ENCODE assay signal across 8 mouse cellular contexts in genomic region chr1:191493476-191494302, GRCm38 (mm10).
DNase-seq lines count a peak whose midpoint lies in the region; ATAC-seq lines count a peak whose summit lies in the region.

No protein-coding gene starts in this region.

- no peaks in the 10 kb centered on the region for H3K9me3 ChIP-seq in embryonic facial prominence, embryonic 14.5 days (ENCODE audit: control insufficient read depth, low read length)
- no peaks in the 10 kb centered on the region for H3K9me3 ChIP-seq in embryonic facial prominence, embryonic 10.5 days
- no peaks in the 10 kb centered on the region for H3K9me3 ChIP-seq in lung, embryonic 15.5 days
- no peaks in the 10 kb centered on the region for H3K9me3 ChIP-seq in intestine, embryonic 15.5 days

- H3K9ac ChIP-seq in embryonic facial prominence, embryonic 14.5 days (ENCODE audit: low read depth, low read length): no peak overlapping the region
- no peak overlapping the region for H3K9ac ChIP-seq in lung, embryonic 15.5 days
- no peak overlapping the region for H3K9ac ChIP-seq in intestine, embryonic 15.5 days

- no peaks in the 10 kb centered on the region for H3K27me3 ChIP-seq in embryonic facial prominence, embryonic 14.5 days (replicated peaks; ENCODE audit: control insufficient read depth, insufficient read depth, low read length)
- H3K27me3 ChIP-seq in embryonic facial prominence, embryonic 10.5 days (replicated peaks; ENCODE audit: low read depth, poor library complexity, severe bottlenecking): 0 out of 2 replicates have a peak, but pooled peaks cover 5% of the 10 kb centered on the region
- H3K27me3 ChIP-seq in lung, embryonic 15.5 days: no peaks in the 10 kb centered on the region
- no peaks in the 10 kb centered on the region for H3K27me3 ChIP-seq in intestine, embryonic 15.5 days (replicated peaks)

- no peak overlapping the region for H3K27ac ChIP-seq in embryonic facial prominence, embryonic 14.5 days (replicated peaks; ENCODE audit: low read depth, low read length)
- H3K27ac ChIP-seq in embryonic facial prominence, embryonic 10.5 days (replicated peaks): no peak overlapping the region
- peak overlapping the region; percentile 26; the same call in 1 of the 2 replicates for H3K27ac ChIP-seq in lung, embryonic 15.5 days
- H3K27ac ChIP-seq in intestine, embryonic 15.5 days: no peak overlapping the region

- intact Hi-C loops in heart, postnatal 14 days (cut with DNase I): loop anchor here (5.0 kb wide), 1 partner anchor 96 kb away; no protein-coding TSS in a partner anchor

- WGBS in embryonic facial prominence, embryonic 14.5 days: 72% methylated on average over 13 of the region's 13 CpGs
- WGBS in embryonic facial prominence, embryonic 10.5 days: 87% methylated on average over 13 of the region's 13 CpGs
- WGBS in lung, embryonic 15.5 days: 57% methylated on average over 13 of the region's 13 CpGs
- 70% methylated on average over 13 of the region's 13 CpGs for WGBS in intestine, embryonic 15.5 days

- H3K36me3 ChIP-seq in embryonic facial prominence, embryonic 14.5 days (ENCODE audit: control insufficient read depth, insufficient read depth, low read length): no peaks in the 10 kb centered on the region
- no peaks in the 10 kb centered on the region for H3K36me3 ChIP-seq in embryonic facial prominence, embryonic 10.5 days (replicated peaks)
- H3K36me3 ChIP-seq in lung, embryonic 15.5 days: no peaks in the 10 kb centered on the region
- no peaks in the 10 kb centered on the region for H3K36me3 ChIP-seq in intestine, embryonic 15.5 days

- H3K4me3 ChIP-seq in embryonic facial prominence, embryonic 14.5 days (ENCODE audit: low read depth, low read length): no peak overlapping the region
- no peak overlapping the region for H3K4me3 ChIP-seq in embryonic facial prominence, embryonic 10.5 days
- no peak overlapping the region for H3K4me3 ChIP-seq in lung, embryonic 15.5 days
- H3K4me3 ChIP-seq in intestine, embryonic 15.5 days (replicated peaks): no peak overlapping the region

- no peak overlapping the region for H3K4me2 ChIP-seq in embryonic facial prominence, embryonic 14.5 days (ENCODE audit: low read depth, low read length)
- no peak overlapping the region for H3K4me2 ChIP-seq in lung, embryonic 15.5 days
- H3K4me2 ChIP-seq in intestine, embryonic 15.5 days (replicated peaks): no peak overlapping the region

- no peaks in the 10 kb centered on the region for H3K4me1 ChIP-seq in embryonic facial prominence, embryonic 14.5 days (ENCODE audit: control insufficient read depth, insufficient read depth, low read length)
- peaks cover 10% of the 10 kb centered on the region for H3K4me1 ChIP-seq in embryonic facial prominence, embryonic 10.5 days
- H3K4me1 ChIP-seq in lung, embryonic 15.5 days: peaks cover 17% of the 10 kb centered on the region
- 0 out of 2 replicates have a peak, but pooled peaks cover 4% of the 10 kb centered on the region for H3K4me1 ChIP-seq in intestine, embryonic 15.5 days (replicated peaks)

- DNase-seq in embryonic facial prominence, embryonic 14.5 days (ENCODE audit: low spot score): peak; percentile 24
- DNase-seq in embryonic facial prominence, embryonic 10.5 days (ENCODE audit: low spot score): no peak
- DNase-seq in cerebellum, adult 8-10 months: peak; percentile 51
- peak; percentile 61 to 68 for DNase-seq in heart, postnatal 14 days
- no peak for DNase-seq in T-cell, adult 2 months (ENCODE audit: low spot score)

- no peak for ATAC-seq in embryonic facial prominence, embryonic 14.5 days (ENCODE audit: low read depth)
- ATAC-seq in lung, embryonic 15.5 days (ENCODE audit: borderline replicate concordance, extremely low read depth, low FRiP score, low TSS enrichment): no peak; the same call in 1 of the 2 replicates
- ATAC-seq in erythroid progenitor cell, adult 5-6 weeks (replicated peaks; ENCODE audit: low FRiP score, poor library complexity, severe bottlenecking): no peak
- ATAC-seq in intestine, embryonic 15.5 days: no peak

Comparison
In these comparisons a context has a peak if more than half of its experiments do, and no peak if none do; other contexts are left out.
1. DNase-seq: peak in embryonic facial prominence, embryonic 14.5 days (single experiment), cerebellum, adult 8-10 months (single experiment) and heart, postnatal 14 days (2 of 2); none in embryonic facial prominence, embryonic 10.5 days (single experiment) and T-cell, adult 2 months (single experiment).